Mouse (Mus musculus) heart, postnatal 36 days (tissue): ENCODE measurements around the gene Irf7. TPM values are rescaled to one million over a fixed set of nuclear protein-coding genes. Genes with fewer than 3 reads are reported as not detected.
"Not testable (repeated sequence)": the region's sequence is repeated elsewhere in the genome, so short reads cannot be mapped to it uniquely, and the experiment has no call there.

Experiments used
- DNase-seq, 2 experiments: peaks; one replicate each; pipeline ENCODE4 v3.0.0; 2021 to 2022
- intact Hi-C: fragments of 180-260 bp; cut with DNase I; formaldehyde crosslinking; loops from one replicate; pipeline ENCODE4 v1.15.1; 2025
- total RNA-seq, 2 experiments: library from RNA; stranded (reverse); gene quantifications; 2 replicates each; pipeline ENCODE4 v1.2.3; 2021

The Irf7 gene
- total RNA-seq, 2 experiments from 2014 or later: 4.1 to 8.6 TPM

GRCm38 (mm10) chr7:141277701-141278678 is 11.7 kb upstream of the Irf7 start:
- DNase-seq: no peak
- intact Hi-C loops: no loop called here

- DNase-seq: no peak
- intact Hi-C loops: no loop called here
Measured at GRCm38 (mm10) chr7:141276546-141276945, 10.3 kb upstream of the Irf7 start, which contains the start of gene Cdhr5. Gene Cdhr5 (minus strand): TSS chr7:141276786.

DNA sequence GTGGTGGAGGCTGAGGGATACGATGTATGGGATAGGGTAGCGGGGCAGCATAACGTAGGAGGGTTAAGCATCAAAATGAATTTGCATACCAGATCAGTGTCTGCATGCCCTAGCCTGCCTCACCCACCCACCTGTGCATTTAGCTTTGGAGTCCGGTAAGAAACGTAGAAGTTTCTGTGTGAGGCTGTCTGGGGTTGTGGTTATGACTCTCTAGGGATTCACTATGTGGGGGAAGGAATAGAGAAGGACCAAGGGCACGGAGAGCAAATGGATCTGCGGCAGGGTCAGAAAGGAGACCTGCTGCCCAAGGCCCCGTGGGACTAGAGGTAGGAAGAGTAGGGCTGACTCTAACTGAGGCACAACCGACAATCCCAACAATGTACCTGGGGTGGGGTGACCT is 9.1 kb upstream of the Irf7 start:
- no peak for DNase-seq
- intact Hi-C loops: no loop called here

- DNase-seq: no peak
Measured at GRCm38 (mm10) chr7:141270631-141271030, 4.3 kb upstream of the Irf7 start.

GRCm38 (mm10) chr7:141269273-141269545 is 2.9 kb upstream of the Irf7 start:
- DNase-seq: no peak
- intact Hi-C loops: no loop called here

More at GRCm38 (mm10) chr7:141270631-141271030, 4.3 kb upstream of the Irf7 start:
- intact Hi-C loops: loop anchor here (5.0 kb wide), 1 partner anchor 52 kb away; no protein-coding TSS in a partner anchor

DNA sequence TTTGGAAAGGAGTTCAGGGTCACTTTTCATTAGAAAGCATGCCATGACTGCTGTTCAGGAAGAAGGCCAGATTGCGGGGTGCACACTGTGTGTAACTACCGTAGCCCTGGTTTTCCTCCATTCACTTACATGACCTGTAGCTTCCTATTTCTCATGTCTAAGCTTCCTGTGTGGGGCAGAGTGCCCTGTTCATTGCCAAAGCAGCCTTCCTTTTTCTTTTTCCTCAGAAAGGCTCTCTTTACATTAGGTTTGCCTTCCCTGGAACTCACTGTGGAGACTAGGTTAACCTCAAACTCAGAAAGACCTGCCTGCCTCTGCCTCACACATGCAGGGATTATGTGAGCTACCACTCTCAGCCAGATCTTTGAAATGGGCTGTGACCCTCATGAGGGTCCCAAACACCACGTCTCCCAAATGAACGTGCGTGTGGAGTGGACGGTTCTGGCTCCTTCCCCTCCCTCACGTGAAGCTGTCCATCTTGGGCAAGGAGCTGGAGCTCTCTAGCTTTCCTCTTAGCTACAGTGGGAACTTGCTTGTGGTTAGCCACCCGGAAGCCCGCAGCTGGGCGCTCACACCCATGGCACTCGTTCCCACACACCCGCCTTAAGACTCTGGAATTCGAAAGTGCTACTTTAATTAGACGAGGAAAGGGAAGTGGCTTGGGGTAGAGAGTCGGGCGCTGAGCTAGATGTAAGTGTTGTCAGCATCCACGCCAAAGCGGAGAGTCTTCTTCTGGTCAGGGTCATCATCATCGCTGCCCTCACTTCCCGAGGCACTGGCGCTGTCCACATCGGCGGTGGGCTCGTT is 2.4 kb upstream of the Irf7 start:
- intact Hi-C loops: no loop called here
- DNase-seq: peak; percentile 32 to 40

- intact Hi-C loops: loop anchor here (2.0 kb wide), 1 partner anchor 97 kb away; no protein-coding TSS in a partner anchor
- DNase-seq: no peak
Measured at GRCm38 (mm10) chr7:141265411-141265738, 906 bp downstream of the Irf7 start.

- intact Hi-C loops: loop anchor here (2.0 kb wide), 1 partner anchor 98 kb away; no protein-coding TSS in a partner anchor
- peak; percentile 32 to 38 for DNase-seq
Measured at GRCm38 (mm10) chr7:141264761-141265410, 1.4 kb downstream of the Irf7 start.

- DNase-seq: no peak
- intact Hi-C loops: loop anchor here (2.0 kb wide), 1 partner anchor 99 kb away; no protein-coding TSS in a partner anchor
Measured at GRCm38 (mm10) chr7:141264041-141264700, 2.1 kb downstream of the Irf7 start.

GRCm38 (mm10) chr7:141263640-141264039 is 2.6 kb downstream of the Irf7 start:
- DNase-seq: no peak
- intact Hi-C loops: loop anchor here (2.0 kb wide), 1 partner anchor 99 kb away; no protein-coding TSS in a partner anchor

GRCm38 (mm10) chr7:141261480-141261879 is 4.8 kb downstream of the Irf7 start:
- no peak for DNase-seq
- intact Hi-C loops: no loop called here

DNA sequence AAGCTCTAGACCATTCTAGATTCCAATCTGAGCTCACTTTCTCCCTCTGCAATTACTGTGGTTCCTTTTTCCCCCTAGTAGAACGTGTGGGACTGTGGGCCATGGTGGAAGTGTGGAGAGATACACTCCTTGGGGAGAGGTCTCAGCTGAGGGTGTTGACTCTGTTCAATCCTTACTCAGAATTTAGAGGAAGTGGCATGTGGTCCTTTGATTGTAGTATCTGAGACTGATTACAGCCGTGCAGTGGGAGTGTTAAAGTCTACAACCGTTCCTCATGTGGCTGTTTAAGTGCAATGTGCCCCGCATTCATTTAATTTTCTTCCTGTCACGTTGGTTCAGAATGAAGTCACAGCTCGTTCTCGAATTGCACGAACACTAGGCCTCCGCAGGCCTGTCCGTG is 10.1 kb downstream of the Irf7 start:
- intact Hi-C loops: no loop called here
- DNase-seq: no peak

DNA sequence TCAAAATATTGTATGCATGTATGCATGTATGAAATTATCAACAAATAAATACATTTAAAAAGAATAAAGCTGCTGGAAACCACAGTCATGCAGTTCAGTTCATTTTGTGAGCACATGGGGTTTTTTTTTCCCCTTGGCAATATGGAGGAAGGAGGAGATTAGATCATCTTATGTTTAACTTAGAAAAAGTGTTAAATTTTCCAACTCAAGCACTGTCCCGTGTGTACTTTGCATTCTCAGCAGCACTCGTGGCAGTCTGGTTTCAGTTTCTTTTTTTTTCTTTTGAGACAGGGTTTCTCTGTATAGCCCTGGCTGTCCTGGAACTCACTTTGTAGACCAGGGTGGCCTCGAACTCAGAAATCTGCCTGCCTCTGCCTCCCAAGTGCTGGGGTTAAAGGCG is 15.8 kb downstream of the Irf7 start:
- DNase-seq, intact Hi-C loops: not testable (repeated sequence)

- intact Hi-C loops: no loop called here
Measured at GRCm38 (mm10) chr7:141231551-141231950, 34.7 kb downstream of the Irf7 start.

DNA sequence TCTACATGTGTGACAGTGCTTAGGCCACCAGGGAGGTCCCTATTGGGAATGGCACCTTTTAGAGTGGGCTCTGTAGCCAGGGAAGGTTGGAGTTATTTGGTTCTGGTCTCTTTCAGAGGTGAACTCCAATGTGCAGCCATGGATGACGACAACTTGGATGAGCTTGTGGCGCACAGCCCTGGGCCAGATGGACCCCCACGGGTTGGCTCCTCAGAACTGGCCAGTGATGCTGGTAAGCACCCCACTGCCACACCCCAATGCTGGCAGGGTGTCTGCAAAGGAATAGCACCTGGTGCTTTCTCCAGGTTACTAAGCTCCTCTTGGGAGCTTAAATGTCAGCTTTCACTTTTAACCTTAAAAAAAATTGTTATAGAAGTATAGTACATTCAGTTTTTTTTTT is 35.2 kb downstream of the Irf7 start:
- intact Hi-C loops: no loop called here

More at GRCm38 (mm10) chr7:141231551-141231950, 34.7 kb downstream of the Irf7 start:
- DNase-seq: no peak

DNA sequence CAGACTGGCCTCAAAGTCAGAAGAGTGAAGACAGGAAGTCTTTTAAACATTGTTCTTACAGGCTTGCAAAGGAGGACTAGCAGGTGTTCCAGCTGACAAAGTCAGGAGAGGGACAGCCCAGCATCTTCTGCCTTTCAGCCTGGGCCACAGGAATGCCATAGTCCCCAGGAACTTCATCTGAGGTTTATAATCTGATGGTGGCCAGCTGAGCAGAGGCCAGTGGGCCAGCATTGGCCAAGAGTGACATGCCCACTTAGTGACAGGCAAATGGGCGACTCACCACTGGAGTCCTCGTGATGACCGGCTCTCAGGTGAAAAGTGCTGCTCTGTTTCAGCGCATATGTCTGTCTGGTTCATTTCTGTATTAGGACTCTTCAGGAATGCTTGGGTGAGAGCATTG is 35.7 kb downstream of the Irf7 start:
- intact Hi-C loops: no loop called here
- no peak for DNase-seq

More for the DNA sequence above, 35.2 kb downstream of the Irf7 start:
- DNase-seq: no peak

DNA sequence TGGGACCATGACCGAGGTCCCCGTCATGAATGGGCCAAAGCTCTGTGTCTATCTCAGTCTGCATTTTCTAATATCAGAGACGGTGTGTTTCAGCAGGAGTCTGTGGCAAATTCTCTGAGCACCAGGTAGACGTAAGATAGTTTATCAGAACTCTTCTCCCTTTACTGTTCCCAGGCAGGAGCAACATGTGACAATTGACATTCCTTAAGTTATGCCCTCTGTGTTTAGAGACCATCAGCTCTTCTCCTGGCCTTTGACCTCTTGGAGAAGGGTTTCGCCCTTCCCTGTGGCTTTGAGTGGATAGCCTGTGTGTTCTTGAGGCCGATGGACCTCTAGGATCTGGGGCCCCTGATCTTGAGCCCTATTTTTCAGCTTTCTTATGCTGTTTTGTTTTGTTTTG is 36.6 kb downstream of the Irf7 start:
- no peak for DNase-seq
- intact Hi-C loops: loop anchor here (2.0 to 5.0 kb wide), 2 partner anchors 98 to 133 kb away; partner anchors contain the start of genes Deaf1 and Tmem80

- DNase-seq: peak; percentile 97
- intact Hi-C loops: loop anchor here (2.0 to 5.0 kb wide), 2 partner anchors 99 to 134 kb away; partner anchors contain the start of genes Deaf1 and Tmem80
Measured at GRCm38 (mm10) chr7:141228279-141229067, 37.8 kb downstream of the Irf7 start, which contains the start of gene Phrf1. Gene Phrf1 (plus strand): TSS chr7:141228784.

DNA sequence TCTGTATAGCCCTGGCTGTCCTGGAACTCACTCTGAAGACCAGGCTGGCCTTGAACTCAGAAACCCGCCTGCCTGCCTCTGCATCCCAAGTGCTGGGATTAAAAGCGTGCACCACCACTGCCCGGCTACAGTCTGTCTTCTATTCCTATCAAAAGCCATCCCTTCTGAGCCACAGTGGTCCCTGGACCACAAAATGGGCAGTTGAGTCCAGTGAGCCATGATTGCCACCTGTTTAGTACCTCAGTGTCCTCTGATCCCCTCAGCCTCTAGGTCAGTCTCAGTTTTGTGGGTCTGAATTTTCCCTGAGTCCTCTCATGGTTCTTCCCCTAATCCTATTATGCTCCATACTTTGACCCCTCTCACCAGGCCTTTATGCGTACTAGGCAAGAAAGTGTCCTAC is 38.5 kb downstream of the Irf7 start:
- DNase-seq: no peak
- intact Hi-C loops: loop anchor here (2.0 to 5.0 kb wide), 2 partner anchors 100 to 135 kb away; partner anchors contain the start of genes Deaf1 and Tmem80
